Mouse (Mus musculus) midbrain, embryonic 11.5 days (tissue): Measurements from ENCODE around the gene Dscaml1. TPM values are rescaled to one million over a fixed set of nuclear protein-coding genes. Genes with fewer than 3 reads are reported as not detected.
A peak's percentile ranks its signal among the peaks of the same experiment; 100 is the strongest.

Experiments used
- ATAC-seq: fragments of 200-750 bp; cut with Nextera tagmentation; 2 replicates; pipeline ENCODE4 v1.8.0; 2017; ENCODE audit warnings: moderate TSS enrichment, moderate library complexity; ENCODE audit not compliant: low FRiP score
- DNase-seq: peaks from one replicate; pipeline ENCODE4 v3.0.0; 2015; ENCODE audit warnings: low spot score; ENCODE audit errors: missing footprints
- H3K27ac ChIP-seq: fragments of 300-500 bp; sonication (generic); 2 replicates; pipeline ENCODE4 v1.5.1; 2014; ENCODE audit warnings: low read depth, low read length
- H3K27me3 ChIP-seq: fragments of 300-500 bp; sonication (generic); 2 replicates; pipeline ENCODE4 v1.6.1; 2014; ENCODE audit warnings: mild to moderate bottlenecking, low read length, moderate library complexity, mixed read lengths; ENCODE audit not compliant: control insufficient read depth, insufficient read depth
- H3K36me3 ChIP-seq: fragments of 300-500 bp; sonication (generic); 2 replicates; pipeline ENCODE4 v1.6.1; 2014; ENCODE audit warnings: mild to moderate bottlenecking, low read length, moderate library complexity, mixed read lengths; ENCODE audit not compliant: control insufficient read depth, insufficient read depth
- H3K4me1 ChIP-seq: fragments of 300-500 bp; sonication (generic); 2 replicates; pipeline ENCODE4 v1.6.1; 2014; ENCODE audit warnings: low read length; ENCODE audit not compliant: control insufficient read depth, insufficient read depth
- H3K4me2 ChIP-seq: fragments of 300-500 bp; sonication (generic); 2 replicates; pipeline ENCODE4 v1.6.1; 2014; ENCODE audit warnings: mild to moderate bottlenecking, moderate library complexity
- H3K4me3 ChIP-seq: fragments of 300-500 bp; sonication (generic); 2 replicates; pipeline ENCODE4 v1.5.1; 2014; ENCODE audit warnings: low read depth, low read length
- H3K9ac ChIP-seq: fragments of 300-500 bp; sonication (generic); 2 replicates; pipeline ENCODE4 v1.6.1; 2014; ENCODE audit warnings: low read length
- H3K9me3 ChIP-seq: fragments of 300-500 bp; sonication (generic); 2 replicates; pipeline ENCODE4 v1.6.1; 2016; ENCODE audit warnings: low read length; ENCODE audit not compliant: control insufficient read depth
- WGBS: fragments of 180-500 bp; shearing (Covaris S2); extraction: QIAGEN DNeasy Blood & Tissue Kit; methylation state at CpG from one replicate; pipeline ENCODE4 v1.1.7; 2014; 5-methylcytosine and 5-hydroxymethylcytosine counted together
- polyA plus RNA-seq: library from polyadenylated mRNA; unstranded; fragments of >200 nt; fragmentation: Nextera tagmentation; extraction: Ambion mirVana; gene quantifications from 2 replicates; pipeline ENCODE4 v1.2.1, GENCODE M21; 2014

Gene Dscaml1
- polyA plus RNA-seq, 1 experiment from 2014 or later: 0.74 TPM

DNA sequence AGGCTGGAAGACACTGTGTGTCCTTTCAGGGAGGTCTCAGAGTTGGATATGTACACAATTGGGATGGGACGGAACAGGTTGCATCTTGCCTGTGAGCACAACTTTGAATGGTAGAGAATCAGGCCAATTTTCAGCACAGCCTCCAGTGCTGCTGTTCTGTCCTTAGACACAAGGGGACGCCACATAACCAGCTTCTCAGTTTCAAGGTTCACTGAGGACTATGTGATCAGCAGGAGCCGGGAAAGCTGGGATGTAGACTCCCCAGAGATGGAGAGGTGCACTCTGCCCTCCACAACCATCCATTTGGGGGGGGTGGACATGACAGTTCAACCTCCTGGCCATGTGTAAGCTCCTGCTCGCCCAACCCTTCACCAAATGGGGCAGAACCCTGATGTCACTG, 10.5 kb upstream of the Dscaml1 start:
- no peaks in the 10 kb centered on the region for H3K36me3 ChIP-seq
- peak; percentile 24; the same call in 1 of the 2 replicates for ATAC-seq
- no peak overlapping the region for H3K4me2 ChIP-seq
- no peaks in the 10 kb centered on the region for H3K9me3 ChIP-seq
- H3K27me3 ChIP-seq: no peaks in the 10 kb centered on the region; the same call in 1 of the 2 replicates
- no peak overlapping the region for H3K9ac ChIP-seq
- 45% methylated on average over 4 of the region's 4 CpGs for WGBS
- DNase-seq: peak; percentile 89
- no peaks in the 10 kb centered on the region for H3K4me1 ChIP-seq
- H3K27ac ChIP-seq: no peak overlapping the region
- no peak overlapping the region for H3K4me3 ChIP-seq

DNA sequence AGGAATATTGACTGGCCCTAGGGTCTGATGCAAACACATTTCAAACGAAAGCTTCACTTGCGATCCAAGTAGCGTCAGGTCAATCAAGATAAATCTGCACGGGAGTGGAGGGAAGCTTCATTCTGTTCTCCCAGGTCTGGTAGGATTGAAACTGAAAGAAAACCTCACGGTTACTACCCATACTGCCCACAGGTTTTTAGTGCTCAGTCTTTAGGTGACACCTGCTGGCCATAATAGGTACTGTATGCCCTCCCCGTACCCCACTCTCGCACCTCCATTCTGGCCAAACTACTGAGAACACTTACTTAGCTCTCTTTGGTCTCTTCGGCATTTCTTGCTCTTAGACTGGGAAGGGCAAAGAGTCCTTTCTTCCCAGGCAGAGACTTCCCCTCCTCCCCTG, 9.2 kb upstream of the Dscaml1 start:
- ATAC-seq (no peak), DNase-seq (no peak)
- Histone ChIP-seq H3K4me2 (no peak overlapping the region), H3K36me3 (no peaks in the 10 kb centered on the region), H3K4me3 (no peak overlapping the region), H3K27ac (no peak overlapping the region), H3K9me3 (no peaks in the 10 kb centered on the region), H3K9ac (no peak overlapping the region), H3K27me3 (no peaks in the 10 kb centered on the region; the same call in 1 of the 2 replicates), H3K4me1 (no peaks in the 10 kb centered on the region)
- WGBS: 34% methylated on average over 8 of the region's 8 CpGs

DNA sequence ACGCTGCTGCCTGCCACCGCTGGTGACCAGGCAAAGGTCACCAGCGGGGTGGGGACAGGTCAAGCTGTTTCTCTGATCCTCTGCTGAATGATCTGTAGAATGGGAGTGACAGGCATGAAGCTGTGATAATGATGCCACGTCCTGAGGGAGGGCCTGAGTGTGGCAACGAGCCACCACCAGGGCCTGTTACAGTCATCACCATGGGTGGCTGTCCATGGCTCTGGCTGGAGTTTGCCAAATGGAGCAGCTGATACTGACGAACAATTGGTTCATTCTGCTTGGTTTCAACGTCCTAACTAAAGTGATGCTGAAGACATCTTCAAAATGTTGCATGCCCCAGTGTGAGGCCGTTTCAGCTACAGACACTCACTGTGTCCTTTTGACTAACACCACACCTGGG, 8.2 kb upstream of the Dscaml1 start:
- no peak overlapping the region for H3K27ac ChIP-seq
- no peaks in the 10 kb centered on the region for H3K36me3 ChIP-seq
- H3K4me3 ChIP-seq: no peak overlapping the region
- no peak for DNase-seq
- no peak for ATAC-seq
- 60% methylated on average over 8 of the region's 8 CpGs for WGBS
- no peak overlapping the region for H3K4me2 ChIP-seq
- no peak overlapping the region for H3K9ac ChIP-seq
- H3K9me3 ChIP-seq: no peaks in the 10 kb centered on the region
- H3K27me3 ChIP-seq: no peaks in the 10 kb centered on the region; the same call in 1 of the 2 replicates
- no peaks in the 10 kb centered on the region for H3K4me1 ChIP-seq

- DNase-seq (peak; percentile 88), ATAC-seq (no peak)
- no peak overlapping the region for H3K4me2 ChIP-seq
- no peak overlapping the region for H3K27ac ChIP-seq
- no peaks in the 10 kb centered on the region for H3K36me3 ChIP-seq
- no peaks in the 10 kb centered on the region; the same call in 1 of the 2 replicates for H3K27me3 ChIP-seq
- H3K9me3 ChIP-seq: no peaks in the 10 kb centered on the region
- WGBS: 61% methylated on average over 8 of the region's 8 CpGs
- H3K9ac ChIP-seq: no peak overlapping the region
- H3K4me3 ChIP-seq: no peak overlapping the region
- H3K4me1 ChIP-seq: no peaks in the 10 kb centered on the region
Observed at GRCm38 (mm10) chr9:45421209-45421608, 5.2 kb upstream of the Dscaml1 start.

GRCm38 (mm10) chr9:45422761-45423298, 3.6 kb upstream of the Dscaml1 start:
- Histone ChIP-seq H3K4me3 (no peak overlapping the region), H3K27me3 (no peaks in the 10 kb centered on the region; the same call in 1 of the 2 replicates), H3K4me2 (no peak overlapping the region), H3K4me1 (no peaks in the 10 kb centered on the region), H3K9ac (no peak overlapping the region), H3K36me3 (no peaks in the 10 kb centered on the region), H3K27ac (no peak overlapping the region), H3K9me3 (no peaks in the 10 kb centered on the region)
- ATAC-seq (no peak), DNase-seq (no peak)
- 86% methylated on average over 7 of the region's 7 CpGs for WGBS

DNA sequence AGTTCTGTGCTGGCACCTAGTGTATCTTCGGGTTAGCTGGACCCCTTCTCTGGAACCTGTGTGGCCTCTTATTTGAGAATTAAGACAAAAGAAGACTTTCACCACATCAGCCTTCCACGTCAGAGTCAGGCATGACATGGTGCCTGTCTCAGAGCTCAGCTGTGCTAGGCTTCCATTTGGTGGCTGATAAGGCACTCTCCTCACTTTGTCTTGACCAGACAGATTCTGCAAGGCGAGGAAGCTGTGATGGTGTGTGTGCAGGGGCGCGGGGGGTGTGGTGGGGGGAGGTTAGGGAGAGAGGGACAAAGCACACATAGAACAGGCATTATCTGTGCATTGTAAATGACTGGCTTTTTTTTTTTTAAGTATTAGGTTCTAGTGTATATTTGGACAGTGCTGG, 3.0 kb downstream of the Dscaml1 start:
- Histone ChIP-seq H3K4me1 (peaks cover 9% of the 10 kb centered on the region), H3K36me3 (no peaks in the 10 kb centered on the region), H3K9ac (no peak overlapping the region), H3K27ac (no peak overlapping the region), H3K27me3 (peaks cover 40% of the 10 kb centered on the region), H3K9me3 (no peaks in the 10 kb centered on the region), H3K4me3 (no peak overlapping the region), H3K4me2 (no peak overlapping the region)
- DNase-seq: no peak
- 33% methylated on average over 5 of the region's 5 CpGs for WGBS
- ATAC-seq: no peak

DNA sequence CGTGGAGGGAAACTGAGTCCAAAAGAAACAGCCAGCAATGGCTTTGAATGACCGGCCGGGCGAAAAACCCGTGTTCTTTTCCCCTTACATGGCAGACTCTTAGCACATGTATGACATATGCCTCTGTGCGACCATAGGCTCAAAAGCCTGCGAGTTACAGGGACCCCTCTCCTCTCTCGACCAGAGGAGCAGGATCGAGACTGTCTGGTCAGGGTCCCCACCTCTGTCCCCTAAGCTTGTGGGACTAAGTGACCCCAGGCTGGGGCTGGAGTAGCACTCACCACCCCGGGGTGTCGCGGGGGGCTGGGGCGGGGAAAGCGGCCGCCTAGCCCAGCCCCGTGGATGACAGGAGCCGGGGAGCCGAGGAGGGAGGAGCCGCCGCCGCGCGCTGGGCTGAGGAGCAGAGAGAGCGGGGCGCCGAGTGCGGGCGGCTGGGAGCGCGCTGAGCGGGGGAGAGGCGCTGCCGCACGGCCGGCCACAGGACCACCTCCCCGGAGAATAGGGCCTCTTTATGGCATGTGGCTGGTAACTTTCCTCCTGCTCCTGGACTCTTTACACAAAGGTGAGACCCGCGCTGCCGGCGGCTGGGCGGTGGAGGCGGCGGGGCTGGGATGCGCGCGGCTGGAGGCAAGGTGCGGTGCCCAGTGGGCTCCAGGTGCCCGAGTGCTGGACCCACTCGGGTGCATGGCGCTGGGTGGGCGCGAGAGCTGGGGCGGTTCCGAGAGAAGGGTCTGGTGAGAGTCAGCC, 3.7 kb downstream of the Dscaml1 start:
- Histone ChIP-seq H3K4me1 (peaks cover 9% of the 10 kb centered on the region), H3K4me2 (peak overlapping the region; percentile 49), H3K27me3 (peaks cover 40% of the 10 kb centered on the region), H3K27ac (no peak overlapping the region), H3K9ac (0 out of 2 replicates have a peak overlapping the region, but pooled peaks have one; percentile 44), H3K9me3 (no peaks in the 10 kb centered on the region), H3K36me3 (no peaks in the 10 kb centered on the region), H3K4me3 (peak overlapping the region; percentile 31)
- WGBS: 3% methylated on average over 43 of the region's 54 CpGs
- peak; percentile 88 for DNase-seq
- ATAC-seq: 0 out of 2 replicates have a peak, but pooled peaks have one; percentile 46

DNA sequence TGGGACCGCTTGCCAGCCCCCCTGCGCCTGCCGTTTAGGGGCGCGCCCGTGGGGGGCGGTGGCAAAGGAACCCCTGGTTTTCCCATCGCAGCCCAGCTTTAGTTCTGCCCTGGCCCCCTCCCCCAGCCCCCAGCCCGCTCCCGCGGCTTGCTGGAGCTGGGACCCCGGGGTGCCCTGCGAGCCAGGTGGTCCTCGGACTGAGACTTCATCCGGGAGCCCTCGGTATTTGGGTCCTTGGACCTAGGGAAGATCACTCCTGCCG, 4.2 kb downstream of the Dscaml1 start:
- Histone ChIP-seq H3K4me3 (peak overlapping the region; percentile 31), H3K36me3 (no peaks in the 10 kb centered on the region), H3K4me1 (peaks cover 9% of the 10 kb centered on the region), H3K9ac (0 out of 2 replicates have a peak overlapping the region, but pooled peaks have one; percentile 44), H3K27ac (no peak overlapping the region), H3K9me3 (no peaks in the 10 kb centered on the region), H3K27me3 (peaks cover 40% of the 10 kb centered on the region), H3K4me2 (peak overlapping the region; percentile 49)
- DNase-seq (no peak), ATAC-seq (no peak)
- WGBS: under 1% methylated on average over 15 of the region's 17 CpGs

- no peak overlapping the region for H3K27ac ChIP-seq
- H3K4me1 ChIP-seq: peaks cover 9% of the 10 kb centered on the region
- peak overlapping the region; percentile 49 for H3K4me2 ChIP-seq
- no peaks in the 10 kb centered on the region for H3K9me3 ChIP-seq
- no peaks in the 10 kb centered on the region for H3K36me3 ChIP-seq
- ATAC-seq (no peak), DNase-seq (peak; percentile 86)
- no peak overlapping the region for H3K9ac ChIP-seq
- WGBS: 2% methylated on average over 26 of the region's 26 CpGs
- H3K27me3 ChIP-seq: peaks cover 40% of the 10 kb centered on the region
- peak overlapping the region; percentile 31; the same call in 1 of the 2 replicates for H3K4me3 ChIP-seq
Observed at GRCm38 (mm10) chr9:45431150-45431549, 4.7 kb downstream of the Dscaml1 start.
